Mouse (Mus musculus) CD4-positive, CD25-positive, alpha-beta regulatory T cell, adult 9 weeks (primary cell): ENCODE measurements around the gene Efcab5. TPM values are rescaled to one million over a fixed set of nuclear protein-coding genes. Genes with fewer than 3 reads are reported as not detected.

ENCODE experiments used
- polyA plus RNA-seq: library from polyadenylated mRNA; unstranded; fragments of 100-300 nt; shearing (Covaris generic); gene quantifications from one replicate; pipeline ENCODE4 v1.2.1, GENCODE M21; 2017

Gene Efcab5
- polyA plus RNA-seq = 0.11 TPM

GRCm38 (mm10) chr11:77188868-77189267 lies at the start of gene Efcab5:
Gene Efcab5 (minus strand): TSS chr11:77188968.

GRCm38 (mm10) chr11:77215951-77216760 lies 27.4 kb upstream of the Efcab5 start, which contains the start of gene Ssh2:
Gene Ssh2 (plus strand): TSS chr11:77216287.

GRCm38 (mm10) chr11:77078273-77079134 lies 110.3 kb downstream of the Efcab5 start, which contains the start of gene Nsrp1:
Gene Nsrp1 (minus strand): TSS chr11:77078435.

Other genes starting within 250 kb of the Efcab5 start
- gene Slc6a4, start 190.4 kb downstream of the Efcab5 start, polyA plus RNA-seq = 0.12 TPM
- 49.7 TPM for gene Nsrp1, start 110.5 kb downstream of the Efcab5 start, polyA plus RNA-seq
- 172 TPM for gene Ssh2, start 27.3 kb upstream of the Efcab5 start, polyA plus RNA-seq